ENCODE assay signal across 8 mouse cellular contexts in the genomic region with DNA sequence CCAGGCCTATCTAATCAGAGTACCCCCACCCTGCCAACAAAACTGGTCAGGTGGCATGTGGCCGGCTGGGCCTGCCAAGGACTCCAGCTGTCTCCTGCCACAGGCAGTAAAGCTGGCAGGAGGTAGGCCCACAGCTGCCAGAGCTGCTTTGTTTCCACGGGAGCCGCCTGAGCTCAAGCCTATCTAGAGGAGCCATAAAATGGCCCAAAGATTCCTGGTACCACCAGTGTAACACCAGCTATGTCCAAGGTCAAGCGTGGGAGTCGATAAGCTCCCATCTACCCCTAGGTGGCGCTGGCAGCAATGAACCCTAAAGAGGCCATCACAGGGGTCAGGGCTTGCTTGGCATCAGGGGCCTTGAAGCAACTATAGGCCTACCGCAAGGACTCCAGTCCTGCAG. TPM values are rescaled to one million over a fixed set of nuclear protein-coding genes. Genes with fewer than 3 reads are reported as not detected.
A peak's percentile ranks its signal among the peaks of the same experiment; 100 is the strongest.
DNase-seq lines count a peak whose midpoint lies in the region; ATAC-seq and TF ChIP-seq lines count a peak whose summit lies in the region.

No protein-coding gene starts in this region.

- no peak for TF ChIP-seq EP300 in lung, postnatal 0 days (IDR thresholded peaks at IDR 0.05)

- no peaks in the 10 kb centered on the region for H3K36me3 ChIP-seq in forebrain, embryonic 15.5 days
- no peaks in the 10 kb centered on the region for H3K36me3 ChIP-seq in forebrain, embryonic 13.5 days (ENCODE audit: poor library complexity, severe bottlenecking)
- H3K36me3 ChIP-seq in G1E (replicated peaks), result peaks cover 96% of the 10 kb centered on the region
- H3K36me3 ChIP-seq in intestine, embryonic 16.5 days (ENCODE audit: control insufficient read depth, insufficient read depth, low read length), result no peaks in the 10 kb centered on the region
- peaks cover 13% of the 10 kb centered on the region; the same call in 1 of the 2 replicates for H3K36me3 ChIP-seq in lung, postnatal 0 days (ENCODE audit: insufficient read depth, low read length)

- no peak for DNase-seq in G1E (ENCODE audit: low spot score)
- DNase-seq in lung, postnatal 0 days (ENCODE audit: low spot score), result peak; percentile 61
- no peak for DNase-seq in urinary bladder, postnatal 25 days (ENCODE audit: low spot score)
- DNase-seq in cerebellum, adult 11 months, result no peak

- H3K9me3 ChIP-seq in forebrain, embryonic 15.5 days, result no peaks in the 10 kb centered on the region
- peaks cover 3% of the 10 kb centered on the region; the same call in 1 of the 2 replicates for H3K9me3 ChIP-seq in forebrain, embryonic 13.5 days (replicated peaks)
- H3K9me3 ChIP-seq in G1E (replicated peaks), result peaks cover 6% of the 10 kb centered on the region
- H3K9me3 ChIP-seq in intestine, embryonic 16.5 days (ENCODE audit: control insufficient read depth, low read length), result peaks cover 3% of the 10 kb centered on the region; the same call in 1 of the 2 replicates
- H3K9me3 ChIP-seq in lung, postnatal 0 days (ENCODE audit: low read length), result no peaks in the 10 kb centered on the region

- no peak overlapping the region for H3K9ac ChIP-seq in forebrain, embryonic 15.5 days (replicated peaks)
- H3K9ac ChIP-seq in forebrain, embryonic 13.5 days, result no peak overlapping the region
- H3K9ac ChIP-seq in intestine, embryonic 16.5 days (ENCODE audit: low read depth, low read length), result 0 out of 2 replicates have a peak overlapping the region, but pooled peaks have one; percentile 4
- H3K9ac ChIP-seq in lung, postnatal 0 days (replicated peaks; ENCODE audit: low read depth), result no peak overlapping the region

- H3K4me1 ChIP-seq in forebrain, embryonic 15.5 days, result peaks cover 7% of the 10 kb centered on the region; the same call in 1 of the 2 replicates
- H3K4me1 ChIP-seq in forebrain, embryonic 13.5 days, result peaks cover 4% of the 10 kb centered on the region; the same call in 1 of the 2 replicates
- peaks cover 8% of the 10 kb centered on the region for H3K4me1 ChIP-seq in G1E (ENCODE audit: insufficient read depth, low read depth, low read length)
- no peaks in the 10 kb centered on the region for H3K4me1 ChIP-seq in intestine, embryonic 16.5 days (ENCODE audit: control insufficient read depth, insufficient read depth, low read length)
- no peaks in the 10 kb centered on the region for H3K4me1 ChIP-seq in lung, postnatal 0 days (ENCODE audit: insufficient read depth, low read depth, low read length)

- no peak overlapping the region for H3K4me2 ChIP-seq in forebrain, embryonic 15.5 days (replicated peaks)
- H3K4me2 ChIP-seq in forebrain, embryonic 13.5 days, result no peak overlapping the region
- no peak overlapping the region for H3K4me2 ChIP-seq in intestine, embryonic 16.5 days (ENCODE audit: low read depth, low read length)
- H3K4me2 ChIP-seq in lung, postnatal 0 days (replicated peaks; ENCODE audit: low read depth, low read length), result no peak overlapping the region

- no peak overlapping the region for H3K4me3 ChIP-seq in forebrain, embryonic 15.5 days
- H3K4me3 ChIP-seq in forebrain, embryonic 13.5 days, result no peak overlapping the region
- H3K4me3 ChIP-seq in G1E (ENCODE audit: low read depth, low read length), result no peak overlapping the region
- H3K4me3 ChIP-seq in intestine, embryonic 16.5 days (ENCODE audit: low read length), result no peak overlapping the region
- no peak overlapping the region for H3K4me3 ChIP-seq in lung, postnatal 0 days (ENCODE audit: low read depth, low read length)

- TF ChIP-seq CTCF in G1E (IDR thresholded peaks at IDR 0.05; ENCODE audit: low read depth, low read length), result peak; percentile 60
- peak; percentile 80 for TF ChIP-seq CTCF in lung, postnatal 0 days (IDR thresholded peaks at IDR 0.05)

- H3K27ac ChIP-seq in forebrain, embryonic 15.5 days (replicated peaks), result no peak overlapping the region
- H3K27ac ChIP-seq in forebrain, embryonic 13.5 days, result no peak overlapping the region
- no peak overlapping the region for H3K27ac ChIP-seq in intestine, embryonic 16.5 days (ENCODE audit: low read length)
- H3K27ac ChIP-seq in lung, postnatal 0 days (ENCODE audit: low read length), result no peak overlapping the region

- ATAC-seq in forebrain, embryonic 15.5 days (replicated peaks), result peak; percentile 41; the same call in 1 of the 2 replicates
- ATAC-seq in forebrain, embryonic 13.5 days, result no peak
- ATAC-seq in G1E (ENCODE audit: extremely low read depth, insufficient number of reproducible peaks, low FRiP score, poor library complexity, severe bottlenecking), result peak; percentile 45; the same call in 1 of the 2 replicates
- ATAC-seq in erythroblast, adult 5-6 weeks (replicated peaks; ENCODE audit: low FRiP score, poor library complexity, severe bottlenecking), result peak; percentile 52; the same call in 1 of the 2 replicates
- ATAC-seq in intestine, embryonic 16.5 days, result peak; percentile 62
- peak; percentile 29; the same call in 1 of the 2 replicates for ATAC-seq in lung, postnatal 0 days

- WGBS in forebrain, embryonic 15.5 days, result 67% methylated on average over 7 of the region's 7 CpGs
- 65% methylated on average over 7 of the region's 7 CpGs for whole genome bisulfite sequencing in forebrain, embryonic 13.5 days
- 59% methylated on average over 7 of the region's 7 CpGs for WGBS in intestine, embryonic 16.5 days
- 58% methylated on average over 7 of the region's 7 CpGs for WGBS in lung, postnatal 0 days

- no peaks in the 10 kb centered on the region for H3K27me3 ChIP-seq in forebrain, embryonic 15.5 days
- H3K27me3 ChIP-seq in forebrain, embryonic 13.5 days, result no peaks in the 10 kb centered on the region
- no peaks in the 10 kb centered on the region for H3K27me3 ChIP-seq in G1E (ENCODE audit: insufficient read depth, low read length)
- no peaks in the 10 kb centered on the region for H3K27me3 ChIP-seq in intestine, embryonic 16.5 days (replicated peaks; ENCODE audit: control insufficient read depth, insufficient read depth, low read length)
- no peaks in the 10 kb centered on the region for H3K27me3 ChIP-seq in lung, postnatal 0 days (replicated peaks; ENCODE audit: insufficient read depth, low read length)

RNA-seq across cellular contexts. Expression of gene Lama5, which starts 17.8 kb away (rescaled TPM):
- 3.0 and 3.1 TPM in 2 replicates for polyA plus RNA-seq in forebrain, embryonic 15.5 days (2015; fragmentation: Nextera tagmentation; extraction: Ambion mirVana)
- polyA plus RNA-seq in forebrain, embryonic 13.5 days (2015; fragmentation: Nextera tagmentation; extraction: Ambion mirVana), result 3.4 and 5.0 TPM in 2 replicates
- total RNA-seq in G1E (2014; fragmentation: Nextera tagmentation), result 65.1 and 99.6 TPM in 2 replicates
- 25.4 and 25.5 TPM in 2 replicates for total RNA-seq in G1E (2017)
- polyA plus RNA-seq in G1E (2012), result 64.8 and 69.2 TPM in 2 replicates
- total RNA-seq in erythroblast, adult 5-6 weeks (2015; ENCODE audit: low replicate concordance), result 1.7 TPM in 1 of 2 replicates, not detected in the other
- 0.09 and 0.14 TPM in 2 replicates for total RNA-seq in erythroblast, adult 5-6 weeks (2017; ENCODE audit: low replicate concordance)
- 26.7 and 29.7 TPM in 2 replicates for polyA plus RNA-seq in intestine, embryonic 16.5 days (2015; fragmentation: Nextera tagmentation; extraction: Ambion mirVana)
- polyA plus RNA-seq in lung, postnatal 0 days (2015; fragmentation: Nextera tagmentation; extraction: Ambion mirVana), result 83.7 and 85.3 TPM in 2 replicates

RNA-seq across cellular contexts. Expression of gene Adrm1, which starts 36.6 kb away (rescaled TPM):
- polyA plus RNA-seq in forebrain, embryonic 15.5 days (2015; fragmentation: Nextera tagmentation; extraction: Ambion mirVana), result 201 and 206 TPM in 2 replicates
- 211 and 220 TPM in 2 replicates for polyA plus RNA-seq in forebrain, embryonic 13.5 days (2015; fragmentation: Nextera tagmentation; extraction: Ambion mirVana)
- 140 and 155 TPM in 2 replicates for total RNA-seq in G1E (2014; fragmentation: Nextera tagmentation)
- 66.4 and 74.4 TPM in 2 replicates for total RNA-seq in G1E (2017)
- 554 and 822 TPM in 2 replicates for polyA plus RNA-seq in G1E (2012)
- total RNA-seq in erythroblast, adult 5-6 weeks (2015; ENCODE audit: low replicate concordance), result 13.3 and 28.6 TPM in 2 replicates
- total RNA-seq in erythroblast, adult 5-6 weeks (2017; ENCODE audit: low replicate concordance), result 8.5 and 23.9 TPM in 2 replicates
- 172 and 194 TPM in 2 replicates for polyA plus RNA-seq in intestine, embryonic 16.5 days (2015; fragmentation: Nextera tagmentation; extraction: Ambion mirVana)
- polyA plus RNA-seq in lung, postnatal 0 days (2015; fragmentation: Nextera tagmentation; extraction: Ambion mirVana), result 119 and 136 TPM in 2 replicates

RNA-seq across cellular contexts. Expression of gene Rps21, which starts 49.3 kb away (rescaled TPM):
- 407 and 432 TPM in 2 replicates for polyA plus RNA-seq in forebrain, embryonic 15.5 days (2015; fragmentation: Nextera tagmentation; extraction: Ambion mirVana)
- polyA plus RNA-seq in forebrain, embryonic 13.5 days (2015; fragmentation: Nextera tagmentation; extraction: Ambion mirVana), result 483 and 550 TPM in 2 replicates
- 629 and 653 TPM in 2 replicates for total RNA-seq in G1E (2014; fragmentation: Nextera tagmentation)
- 2,631 and 2,791 TPM in 2 replicates for total RNA-seq in G1E (2017)
- 384 and 1,622 TPM in 2 replicates for polyA plus RNA-seq in G1E (2012)
- 363 and 447 TPM in 2 replicates for total RNA-seq in erythroblast, adult 5-6 weeks (2015; ENCODE audit: low replicate concordance)
- total RNA-seq in erythroblast, adult 5-6 weeks (2017; ENCODE audit: low replicate concordance), result 275 and 320 TPM in 2 replicates
- 471 and 487 TPM in 2 replicates for polyA plus RNA-seq in intestine, embryonic 16.5 days (2015; fragmentation: Nextera tagmentation; extraction: Ambion mirVana)
- 418 and 453 TPM in 2 replicates for polyA plus RNA-seq in lung, postnatal 0 days (2015; fragmentation: Nextera tagmentation; extraction: Ambion mirVana)
